Mouse (Mus musculus): Measurements from ENCODE around the gene Pfkfb1. TPM values are rescaled to one million over a fixed set of nuclear protein-coding genes. Genes with fewer than 3 reads are reported as not detected.
A peak's percentile ranks its signal among the peaks of the same experiment; 100 is the strongest.

The Pfkfb1 gene
- 1 to 10 TPM; 1.5 to 2.1 TPM for total RNA-seq (2021)
- long read RNA-seq, experiment 1, partial matches to known transcripts, result 0 of 1 reads
- long read RNA-seq, experiment 1, other reads (novel, unspliced or antisense), result 1 of 1 reads
- long read RNA-seq, experiment 2, partial matches to known transcripts, result 0 of 1 reads
- long read RNA-seq, experiment 2, other reads (novel, unspliced or antisense), result 1 of 1 reads

GRCm38 (mm10) chrX:150588023-150588764 is at the start of gene Pfkfb1:
Gene Pfkfb1, plus strand, starts transcription at chrX:150588229.
- DNase-seq (ENCODE audit: low spot score in 2 of 2), result peak; percentile 42 to 59

GRCm38 (mm10) chrX:150540111-150540510 is 47.9 kb upstream of the Pfkfb1 start:
- DNase-seq (ENCODE audit: low spot score in 2 of 2), result no peak

GRCm38 (mm10) chrX:150541684-150542083 is 46.3 kb upstream of the Pfkfb1 start:
- no peak for DNase-seq (ENCODE audit: low spot score in 2 of 2)

GRCm38 (mm10) chrX:150547239-150547638 is 40.8 kb upstream of the Pfkfb1 start, which contains the start of gene Alas2:
Gene Alas2, plus strand, starts transcription at chrX:150547375.
- DNase-seq (ENCODE audit: low spot score in 2 of 2), result no peak

GRCm38 (mm10) chrX:150549639-150550038 is 38.4 kb upstream of the Pfkfb1 start:
- no peak for DNase-seq (ENCODE audit: low spot score in 2 of 2)

GRCm38 (mm10) chrX:150551986-150552385 is 36.0 kb upstream of the Pfkfb1 start:
- DNase-seq (ENCODE audit: low spot score in 2 of 2), result no peak

- DNase-seq (ENCODE audit: low spot score in 2 of 2), result no peak
Measured at GRCm38 (mm10) chrX:150554032-150554431, 34.0 kb upstream of the Pfkfb1 start.

GRCm38 (mm10) chrX:150564644-150565357 is 23.2 kb upstream of the Pfkfb1 start:
- DNase-seq (ENCODE audit: low spot score in 2 of 2), result no peak

- DNase-seq (ENCODE audit: low spot score in 2 of 2), result no peak
Measured at GRCm38 (mm10) chrX:150581921-150582320, 6.1 kb upstream of the Pfkfb1 start.

- DNase-seq (ENCODE audit: low spot score in 2 of 2), result no peak
Measured at GRCm38 (mm10) chrX:150585116-150585515, 2.9 kb upstream of the Pfkfb1 start.

GRCm38 (mm10) chrX:150589696-150590095 is 1.7 kb downstream of the Pfkfb1 start, which contains the start of gene Apex2:
Gene Apex2, minus strand, starts transcription at chrX:150589868.
- no peak for DNase-seq (ENCODE audit: low spot score in 2 of 2)

- DNase-seq (ENCODE audit: low spot score in 2 of 2), result no peak
Measured at GRCm38 (mm10) chrX:150593266-150594035, 5.4 kb downstream of the Pfkfb1 start.

- DNase-seq (ENCODE audit: low spot score in 2 of 2), result no peak
Measured at GRCm38 (mm10) chrX:150594176-150594575, 6.1 kb downstream of the Pfkfb1 start.

GRCm38 (mm10) chrX:150595016-150595760 is 7.2 kb downstream of the Pfkfb1 start:
- no peak for DNase-seq (ENCODE audit: low spot score in 2 of 2)

GRCm38 (mm10) chrX:150598882-150599281 is 10.9 kb downstream of the Pfkfb1 start:
- DNase-seq (ENCODE audit: low spot score in 2 of 2), result no peak

GRCm38 (mm10) chrX:150636421-150636820 is 48.4 kb downstream of the Pfkfb1 start:
- no peak for DNase-seq (ENCODE audit: low spot score in 2 of 2)

GRCm38 (mm10) chrX:150656122-150656907 is 68.3 kb downstream of the Pfkfb1 start:
- peak in 1 of 2 experiments; percentile 33 for DNase-seq (ENCODE audit: low spot score in 2 of 2)

GRCm38 (mm10) chrX:150656908-150657796 is 69.1 kb downstream of the Pfkfb1 start, which contains the start of gene Tro:
Gene Tro, minus strand, starts transcription at chrX:150657583.
- peak; percentile 39 to 55 for DNase-seq (ENCODE audit: low spot score in 2 of 2)

- DNase-seq (ENCODE audit: low spot score in 2 of 2), result no peak
Measured at GRCm38 (mm10) chrX:150657797-150658118, 69.7 kb downstream of the Pfkfb1 start.

All from layer of hippocampus, postnatal 14 days (tissue).